Mouse (Mus musculus): ENCODE data around the gene Rwdd4a.

Rwdd4a gene

GRCm38 (mm10) chr8:47533344-47534125, at the start of gene Rwdd4a, which contains the start of gene Trappc11:
Gene Rwdd4a (plus strand): TSS chr8:47533664.
Gene Trappc11 (minus strand): TSS chr8:47533470.
- peak; percentile 96 for DNase-seq (ENCODE audit: low read depth, low spot score)

- DNase-seq (ENCODE audit: low read depth, low spot score): no peak
Observed at GRCm38 (mm10) chr8:47487231-47487630, 46.2 kb upstream of the Rwdd4a start.

GRCm38 (mm10) chr8:47493106-47493505, 40.4 kb upstream of the Rwdd4a start:
- no peak for DNase-seq (ENCODE audit: low read depth, low spot score)

GRCm38 (mm10) chr8:47494602-47495153, 38.8 kb upstream of the Rwdd4a start:
- DNase-seq (ENCODE audit: low read depth, low spot score): no peak

GRCm38 (mm10) chr8:47495428-47495827, 38.0 kb upstream of the Rwdd4a start:
- DNase-seq (ENCODE audit: low read depth, low spot score): no peak

GRCm38 (mm10) chr8:47501994-47502393, 31.5 kb upstream of the Rwdd4a start:
- no peak for DNase-seq (ENCODE audit: low read depth, low spot score)

GRCm38 (mm10) chr8:47502546-47502945, 30.9 kb upstream of the Rwdd4a start:
- DNase-seq (ENCODE audit: low read depth, low spot score): no peak

GRCm38 (mm10) chr8:47505431-47505830, 28.0 kb upstream of the Rwdd4a start:
- no peak for DNase-seq (ENCODE audit: low read depth, low spot score)

- no peak for DNase-seq (ENCODE audit: low read depth, low spot score)
Observed at GRCm38 (mm10) chr8:47510930-47511329, 22.5 kb upstream of the Rwdd4a start.

- DNase-seq (ENCODE audit: low read depth, low spot score): no peak
Observed at GRCm38 (mm10) chr8:47513601-47514000, 19.9 kb upstream of the Rwdd4a start.

- no peak for DNase-seq (ENCODE audit: low read depth, low spot score)
Observed at GRCm38 (mm10) chr8:47528094-47528493, 5.4 kb upstream of the Rwdd4a start.

- DNase-seq (ENCODE audit: low read depth, low spot score): no peak
Observed at GRCm38 (mm10) chr8:47538323-47538722, 4.9 kb downstream of the Rwdd4a start.

- DNase-seq (ENCODE audit: low read depth, low spot score): no peak
Observed at GRCm38 (mm10) chr8:47542746-47543145, 9.3 kb downstream of the Rwdd4a start.

- DNase-seq (ENCODE audit: low read depth, low spot score): no peak
Observed at GRCm38 (mm10) chr8:47544094-47544493, 10.6 kb downstream of the Rwdd4a start.

GRCm38 (mm10) chr8:47547102-47547501, 13.6 kb downstream of the Rwdd4a start:
- DNase-seq (ENCODE audit: low read depth, low spot score): no peak

GRCm38 (mm10) chr8:47553613-47554012, 20.1 kb downstream of the Rwdd4a start:
- peak; percentile 18 for DNase-seq (ENCODE audit: low read depth, low spot score)

- no peak for DNase-seq (ENCODE audit: low read depth, low spot score)
Observed at GRCm38 (mm10) chr8:47556446-47556845, 23.0 kb downstream of the Rwdd4a start.

GRCm38 (mm10) chr8:47558274-47558673, 24.8 kb downstream of the Rwdd4a start:
- no peak for DNase-seq (ENCODE audit: low read depth, low spot score)

- DNase-seq (ENCODE audit: low read depth, low spot score): no peak
Observed at GRCm38 (mm10) chr8:47560801-47561200, 27.3 kb downstream of the Rwdd4a start.

- no peak for DNase-seq (ENCODE audit: low read depth, low spot score)
Observed at GRCm38 (mm10) chr8:47566551-47566950, 33.1 kb downstream of the Rwdd4a start.

- DNase-seq (ENCODE audit: low read depth, low spot score): no peak
Observed at GRCm38 (mm10) chr8:47568098-47568497, 34.6 kb downstream of the Rwdd4a start.

- no peak for DNase-seq (ENCODE audit: low read depth, low spot score)
Observed at GRCm38 (mm10) chr8:47570161-47570560, 36.7 kb downstream of the Rwdd4a start.

- no peak for DNase-seq (ENCODE audit: low read depth, low spot score)
Observed at GRCm38 (mm10) chr8:47573482-47573881, 40.0 kb downstream of the Rwdd4a start.
